Mouse (Mus musculus) stomach, embryonic 15.5 days (tissue): ENCODE results near the gene Sinhcaf. TPM values are rescaled to one million over a fixed set of nuclear protein-coding genes. Genes with fewer than 3 reads are reported as not detected.
A peak's percentile ranks its signal among the peaks of the same experiment; 100 is the strongest.
"Not testable (repeated sequence)": the region's sequence is repeated elsewhere in the genome, so short reads cannot be mapped to it uniquely, and the experiment has no call there.

Experiments used
- ATAC-seq: fragments of 200-750 bp; cut with Nextera tagmentation; 2 replicates; pipeline ENCODE4 v1.8.0; 2017; ENCODE audit warnings: low read depth, moderate number of reproducible peaks, moderate TSS enrichment; ENCODE audit not compliant: insufficient read depth, low FRiP score
- H3K27ac ChIP-seq: fragments of 300-500 bp; sonication (generic); 2 replicates; pipeline ENCODE4 v1.5.1; 2015; ENCODE audit warnings: mild to moderate bottlenecking, inconsistent platforms
- H3K27me3 ChIP-seq: fragments of 300-500 bp; sonication (generic); replicated peaks from 2 replicates; pipeline ENCODE4 v1.6.1; 2015; ENCODE audit warnings: inconsistent platforms
- H3K36me3 ChIP-seq: fragments of 300-500 bp; sonication (generic); 2 replicates; pipeline ENCODE4 v1.6.1; 2015; ENCODE audit warnings: inconsistent platforms
- H3K4me1 ChIP-seq: fragments of 300-500 bp; sonication (generic); 2 replicates; pipeline ENCODE4 v1.6.1; 2015; ENCODE audit warnings: inconsistent platforms
- H3K4me2 ChIP-seq: fragments of 300-500 bp; sonication (generic); 2 replicates; pipeline ENCODE4 v1.6.1; 2015; ENCODE audit warnings: mild to moderate bottlenecking, inconsistent platforms
- H3K4me3 ChIP-seq: fragments of 300-500 bp; sonication (generic); replicated peaks from 2 replicates; pipeline ENCODE4 v1.5.1; 2015; ENCODE audit warnings: inconsistent platforms
- H3K9ac ChIP-seq: fragments of 300-500 bp; sonication (generic); 2 replicates; pipeline ENCODE4 v1.6.1; 2015; ENCODE audit warnings: inconsistent platforms
- H3K9me3 ChIP-seq: fragments of 300-500 bp; sonication (generic); 2 replicates; pipeline ENCODE4 v1.6.1; 2016; ENCODE audit warnings: inconsistent platforms
- WGBS: fragments of 180-500 bp; shearing (Covaris S2); methylation state at CpG from one replicate; pipeline ENCODE4 v1.1.7; 2015; 5-methylcytosine and 5-hydroxymethylcytosine counted together
- polyA plus RNA-seq: library from polyadenylated mRNA; unstranded; fragments of >200 nt; fragmentation: Nextera tagmentation; extraction: Ambion mirVana; gene quantifications from 2 replicates; pipeline ENCODE4 v1.2.1, GENCODE M21; 2015

The Sinhcaf gene
- polyA plus RNA-seq, 1 experiment from 2014 or later: 87.0 TPM

GRCm38 (mm10) chr6:148944344-148944766 lies 1.9 kb downstream of the Sinhcaf start:
- Histone ChIP-seq H3K4me1 (peaks cover 12% of the 10 kb centered on the region; the same call in 1 of the 2 replicates), H3K4me3 (peak overlapping the region; percentile 74), H3K27ac (peak overlapping the region; percentile 95), H3K27me3 (no peaks in the 10 kb centered on the region), H3K36me3 (no peaks in the 10 kb centered on the region), H3K9ac (peak overlapping the region; percentile 68), H3K9me3 (no peaks in the 10 kb centered on the region), H3K4me2 (peak overlapping the region; percentile 89)
- under 1% methylated on average over 30 of the region's 30 CpGs for WGBS
- peak; percentile 13 for ATAC-seq

- H3K4me3 ChIP-seq: peak overlapping the region; percentile 74
- no peaks in the 10 kb centered on the region for H3K27me3 ChIP-seq
- peaks cover 12% of the 10 kb centered on the region; the same call in 1 of the 2 replicates for H3K4me1 ChIP-seq
- H3K36me3 ChIP-seq: no peaks in the 10 kb centered on the region
- no peaks in the 10 kb centered on the region for H3K9me3 ChIP-seq
- peak overlapping the region; percentile 89 for H3K4me2 ChIP-seq
- WGBS: 19% methylated on average over 3 of the region's 3 CpGs
- H3K9ac ChIP-seq: no peak overlapping the region
- ATAC-seq: no peak
- no peak overlapping the region for H3K27ac ChIP-seq
Measured at GRCm38 (mm10) chr6:148943695-148944094, 2.6 kb downstream of the Sinhcaf start.

DNA sequence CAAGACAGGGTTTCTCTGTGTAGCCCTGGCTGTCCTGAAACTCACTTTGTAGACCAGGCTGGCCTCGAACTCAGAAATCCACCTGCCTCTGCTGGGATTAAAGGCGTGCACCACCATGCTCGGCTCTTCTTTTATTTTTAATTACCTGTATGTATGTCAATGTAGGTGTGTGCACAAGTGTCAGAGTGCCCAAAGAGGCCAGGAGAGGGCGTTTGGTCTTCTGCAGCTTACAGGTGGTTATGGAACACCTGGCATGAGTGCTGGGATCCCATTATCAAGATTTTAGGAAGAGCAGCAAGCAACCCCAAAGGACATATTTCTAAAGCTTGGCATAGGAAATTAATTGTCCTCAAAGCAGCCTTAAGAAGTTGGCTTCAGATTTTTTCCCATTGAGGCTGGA lies 3.9 kb downstream of the Sinhcaf start:
- no peak for ATAC-seq
- Histone ChIP-seq H3K9ac (no peak overlapping the region), H3K4me2 (no peak overlapping the region), H3K9me3 (no peaks in the 10 kb centered on the region), H3K27ac (no peak overlapping the region), H3K4me3 (no peak overlapping the region), H3K36me3 (no peaks in the 10 kb centered on the region), H3K4me1 (peaks cover 12% of the 10 kb centered on the region; the same call in 1 of the 2 replicates), H3K27me3 (no peaks in the 10 kb centered on the region)
- 73% methylated on average over 4 of the region's 4 CpGs for WGBS

DNA sequence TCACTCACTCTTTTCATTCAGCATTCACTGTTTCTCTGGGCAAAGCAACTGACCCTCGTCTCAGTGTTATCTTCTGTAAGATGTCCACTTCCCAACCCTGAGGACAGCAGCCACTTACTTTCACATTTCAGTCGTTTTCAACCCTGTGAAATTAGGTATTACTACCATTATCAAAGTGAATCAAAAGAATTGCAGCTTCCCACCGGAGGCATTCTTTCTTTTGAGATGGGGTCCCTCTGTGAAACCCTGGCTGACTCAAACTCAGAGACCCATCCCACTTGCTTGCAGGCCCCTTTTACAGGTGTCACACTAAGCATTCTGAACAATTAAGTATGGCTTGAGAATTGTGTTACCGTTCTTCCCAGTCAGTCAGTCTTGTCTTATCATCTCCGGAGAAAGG lies 4.4 kb downstream of the Sinhcaf start:
- peaks cover 12% of the 10 kb centered on the region; the same call in 1 of the 2 replicates for H3K4me1 ChIP-seq
- no peak overlapping the region for H3K9ac ChIP-seq
- H3K4me2 ChIP-seq: no peak overlapping the region
- no peak for ATAC-seq
- no peak overlapping the region for H3K27ac ChIP-seq
- H3K36me3 ChIP-seq: no peaks in the 10 kb centered on the region
- WGBS: 61% methylated on average over 5 of the region's 5 CpGs
- H3K4me3 ChIP-seq: no peak overlapping the region
- no peaks in the 10 kb centered on the region for H3K27me3 ChIP-seq
- no peaks in the 10 kb centered on the region for H3K9me3 ChIP-seq

DNA sequence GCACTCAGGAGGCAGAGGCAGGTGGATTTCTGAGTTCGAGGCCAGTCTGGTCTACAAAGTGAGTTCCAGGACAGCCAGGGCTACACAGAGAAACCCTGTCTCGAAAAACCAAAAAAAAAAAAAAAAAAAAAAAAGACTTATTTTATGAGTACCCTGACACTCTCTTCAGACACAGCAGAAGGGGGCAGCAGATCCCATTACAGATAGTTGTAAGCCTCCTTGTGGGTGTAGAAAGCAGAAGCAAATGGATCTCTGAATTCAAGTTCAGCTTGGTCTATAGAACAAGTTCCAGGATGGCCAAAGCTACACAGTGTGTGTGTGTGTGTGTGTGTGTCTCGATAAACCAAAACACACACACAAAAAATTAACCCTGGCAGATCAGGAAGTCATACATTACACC lies 5.9 kb downstream of the Sinhcaf start:
- ATAC-seq, H3K27ac ChIP-seq, H3K9me3 ChIP-seq, H3K4me2 ChIP-seq, H3K36me3 ChIP-seq, H3K27me3 ChIP-seq, H3K4me3 ChIP-seq, H3K9ac ChIP-seq: not testable (repeated sequence)
- 91% methylated on average over 2 of the region's 3 CpGs for WGBS
- peaks cover 16% of the 10 kb centered on the region; the same call in 1 of the 2 replicates for H3K4me1 ChIP-seq

DNA sequence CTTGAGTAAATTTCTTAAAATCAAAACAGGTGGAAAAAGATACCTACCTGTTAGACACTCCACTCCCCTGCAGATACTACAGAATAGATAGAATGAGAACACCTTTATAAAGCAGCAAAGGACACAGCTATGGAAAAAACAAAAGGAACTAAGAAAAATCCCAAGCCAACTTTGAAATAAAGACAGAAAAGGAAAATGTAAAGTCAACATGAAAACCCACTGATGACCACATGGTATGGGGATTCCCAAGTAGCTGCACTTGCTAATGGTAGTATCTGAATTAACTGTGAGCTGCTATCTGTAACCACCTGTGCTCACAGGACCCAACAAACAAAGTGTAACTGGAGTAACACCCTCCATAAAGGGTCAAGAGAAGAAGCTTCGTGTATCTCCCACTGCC lies 8.6 kb downstream of the Sinhcaf start:
- H3K9ac ChIP-seq: no peak overlapping the region
- no peaks in the 10 kb centered on the region for H3K9me3 ChIP-seq
- H3K4me1 ChIP-seq: 0 out of 2 replicates have a peak, but pooled peaks cover 12% of the 10 kb centered on the region
- 19% methylated on average over 1 of the region's 1 CpGs for WGBS
- H3K27ac ChIP-seq: no peak overlapping the region
- ATAC-seq: no peak
- H3K4me3 ChIP-seq: no peak overlapping the region
- no peak overlapping the region for H3K4me2 ChIP-seq
- H3K36me3 ChIP-seq: no peaks in the 10 kb centered on the region
- H3K27me3 ChIP-seq: no peaks in the 10 kb centered on the region

DNA sequence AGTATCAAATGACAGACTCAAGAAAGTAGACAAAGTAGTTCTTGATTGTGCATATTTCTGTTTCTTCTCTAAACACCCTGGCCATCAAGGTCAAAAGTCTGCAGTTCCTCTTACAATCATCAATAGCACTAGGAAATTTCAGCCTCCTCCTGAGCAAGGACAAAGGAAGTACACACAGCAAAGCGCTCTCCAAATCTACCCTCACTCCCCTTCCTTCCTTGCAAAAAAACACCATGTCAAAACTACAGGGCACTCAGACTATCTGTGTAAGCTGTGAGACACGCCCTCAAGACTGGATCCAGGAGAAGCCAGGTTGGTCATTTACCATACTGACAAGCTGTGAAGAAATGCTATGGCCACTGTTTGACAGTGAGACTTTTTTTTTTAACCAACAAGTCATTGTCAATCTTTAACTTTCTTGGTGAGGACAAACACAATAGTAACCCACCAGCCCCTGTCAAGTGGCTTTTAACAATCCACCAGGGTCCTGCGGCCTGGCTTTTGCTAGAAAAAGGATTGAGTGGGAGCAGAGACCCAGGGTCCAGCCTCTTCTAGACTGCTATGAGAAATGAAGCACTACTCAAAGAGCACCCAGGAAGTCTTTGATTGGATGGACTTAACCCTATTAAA lies 11.2 kb downstream of the Sinhcaf start:
- H3K9ac ChIP-seq: no peak overlapping the region
- H3K27me3 ChIP-seq: no peaks in the 10 kb centered on the region
- H3K27ac ChIP-seq: no peak overlapping the region
- no peak overlapping the region for H3K4me2 ChIP-seq
- WGBS: 59% methylated on average over 3 of the region's 3 CpGs
- no peak for ATAC-seq
- H3K36me3 ChIP-seq: peaks cover 9% of the 10 kb centered on the region; the same call in 1 of the 2 replicates
- no peaks in the 10 kb centered on the region for H3K9me3 ChIP-seq
- 0 out of 2 replicates have a peak, but pooled peaks cover 7% of the 10 kb centered on the region for H3K4me1 ChIP-seq
- no peak overlapping the region for H3K4me3 ChIP-seq

DNA sequence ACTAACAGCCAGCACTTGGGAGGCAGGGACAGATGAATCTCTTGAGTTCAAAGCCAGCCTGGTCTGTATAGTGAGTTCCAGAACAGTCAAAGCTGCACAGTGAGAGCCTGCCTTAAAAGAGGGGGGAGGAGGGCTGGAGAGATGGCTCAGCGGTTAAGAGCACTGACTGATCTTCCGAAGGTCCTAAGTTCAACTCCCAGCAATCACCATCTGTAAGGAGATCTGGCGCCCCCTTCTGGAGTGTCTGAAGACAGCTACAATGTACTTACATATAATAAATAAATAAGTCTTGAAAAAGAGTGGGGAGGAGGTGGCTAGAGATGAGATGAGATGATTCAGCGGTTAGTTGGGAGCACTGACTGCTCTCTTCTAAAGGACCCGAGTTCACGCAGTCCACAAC lies 15.0 kb downstream of the Sinhcaf start:
- 0 out of 2 replicates have a peak, but pooled peaks cover 7% of the 10 kb centered on the region for H3K4me1 ChIP-seq
- peaks cover 27% of the 10 kb centered on the region for H3K36me3 ChIP-seq
- no peak for ATAC-seq

GRCm38 (mm10) chr6:148918841-148919398 lies 27.3 kb downstream of the Sinhcaf start:
- no peak for ATAC-seq
- Histone ChIP-seq H3K4me1 (no peaks in the 10 kb centered on the region), H3K4me3 (no peak overlapping the region), H3K27ac (no peak overlapping the region), H3K36me3 (peaks cover 9% of the 10 kb centered on the region; the same call in 1 of the 2 replicates), H3K9ac (no peak overlapping the region), H3K4me2 (no peak overlapping the region), H3K9me3 (no peaks in the 10 kb centered on the region), H3K27me3 (no peaks in the 10 kb centered on the region)

More for the DNA sequence above, 15.0 kb downstream of the Sinhcaf start:
- 79% methylated on average over 6 of the region's 6 CpGs for WGBS
- Histone ChIP-seq H3K9me3 (no peaks in the 10 kb centered on the region), H3K4me2 (no peak overlapping the region), H3K27me3 (no peaks in the 10 kb centered on the region), H3K4me3 (no peak overlapping the region), H3K9ac (no peak overlapping the region), H3K27ac (no peak overlapping the region)

DNA sequence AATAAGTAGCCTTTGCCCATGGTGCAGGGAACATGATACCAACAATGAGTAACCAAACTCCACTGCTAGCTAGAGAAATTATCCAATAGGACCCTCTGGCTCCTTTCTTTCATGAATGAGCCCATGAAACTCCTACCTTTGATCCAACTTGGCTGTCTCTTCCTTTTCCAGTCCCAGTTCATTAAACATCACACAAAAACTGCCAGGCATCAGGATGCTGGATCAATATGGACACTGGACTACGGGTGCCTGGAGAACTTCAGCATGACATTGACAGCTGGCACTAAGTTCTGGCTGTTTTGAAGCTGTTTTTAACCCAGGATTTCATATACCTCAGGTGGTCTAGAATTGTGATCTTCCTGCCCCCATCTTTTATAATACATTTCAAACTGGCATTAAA lies 28.6 kb downstream of the Sinhcaf start:
- Histone ChIP-seq H3K4me1 (no peaks in the 10 kb centered on the region), H3K27me3 (no peaks in the 10 kb centered on the region), H3K9ac (no peak overlapping the region), H3K4me3 (no peak overlapping the region), H3K27ac (no peak overlapping the region), H3K4me2 (no peak overlapping the region), H3K9me3 (no peaks in the 10 kb centered on the region), H3K36me3 (peaks cover 9% of the 10 kb centered on the region; the same call in 1 of the 2 replicates)
- no peak for ATAC-seq
- 59% methylated on average over 1 of the region's 1 CpGs for WGBS

DNA sequence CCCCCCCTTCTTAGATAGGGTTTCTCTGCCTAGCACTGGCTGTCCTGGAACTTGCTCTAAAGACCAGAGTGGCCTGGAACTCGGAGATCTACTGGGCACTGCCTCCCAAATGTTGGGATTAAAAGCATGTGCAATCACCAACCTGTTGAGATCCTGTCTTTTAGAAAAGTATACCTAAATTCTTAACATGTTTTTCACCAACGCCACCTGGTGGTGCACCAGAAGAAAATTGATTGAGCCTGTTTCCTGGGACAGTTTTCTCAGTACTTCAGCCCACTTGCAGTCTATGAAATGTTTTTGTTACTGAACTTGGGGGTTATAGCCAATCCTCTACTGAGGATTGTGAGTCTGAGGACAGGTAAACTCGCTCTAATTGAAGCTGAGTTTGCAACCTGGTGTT lies 29.4 kb downstream of the Sinhcaf start:
- Histone ChIP-seq H3K27me3 (no peaks in the 10 kb centered on the region), H3K4me2 (no peak overlapping the region), H3K36me3 (peaks cover 9% of the 10 kb centered on the region; the same call in 1 of the 2 replicates), H3K4me1 (no peaks in the 10 kb centered on the region), H3K27ac (no peak overlapping the region), H3K4me3 (no peak overlapping the region), H3K9ac (no peak overlapping the region), H3K9me3 (no peaks in the 10 kb centered on the region)
- WGBS: 28% methylated on average over 3 of the region's 3 CpGs
- no peak for ATAC-seq

DNA sequence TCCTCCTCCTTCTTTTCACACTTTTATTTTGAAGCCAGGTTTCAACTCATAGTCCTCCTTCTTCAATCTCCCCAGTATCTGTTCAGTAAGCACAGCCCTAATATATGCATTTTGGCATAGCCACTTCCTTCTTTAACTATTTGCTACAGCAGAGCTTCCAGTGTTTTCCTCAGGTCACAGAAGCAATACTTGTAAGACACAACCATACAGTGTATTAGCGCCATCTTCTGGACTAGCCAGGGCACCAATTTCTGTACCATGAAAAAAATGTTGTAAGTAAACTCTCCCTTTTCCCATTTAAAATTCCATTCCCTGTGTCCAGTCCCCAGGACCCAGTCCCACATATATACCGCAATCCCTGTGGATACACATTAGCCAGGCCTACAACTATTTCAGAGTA lies 32.3 kb downstream of the Sinhcaf start:
- no peaks in the 10 kb centered on the region for H3K27me3 ChIP-seq
- H3K4me3 ChIP-seq: no peak overlapping the region
- H3K9ac ChIP-seq: no peak overlapping the region
- H3K4me2 ChIP-seq: no peak overlapping the region
- H3K36me3 ChIP-seq: no peaks in the 10 kb centered on the region
- H3K4me1 ChIP-seq: no peaks in the 10 kb centered on the region
- no peak for ATAC-seq
- no peaks in the 10 kb centered on the region for H3K9me3 ChIP-seq
- H3K27ac ChIP-seq: no peak overlapping the region
- WGBS: 11% methylated on average over 2 of the region's 2 CpGs
